Mouse (Mus musculus) heart, adult 18-20 months (tissue): ENCODE results near the gene Rwdd1. TPM values are rescaled to one million over a fixed set of nuclear protein-coding genes. Genes with fewer than 3 reads are reported as not detected.

Source experiments
- total RNA-seq, 2 experiments: library from RNA; stranded (reverse); gene quantifications; 2 replicates each; pipeline ENCODE4 v1.2.3; 2021

Rwdd1 gene
- total RNA-seq, 2 experiments from 2014 or later: 121 to 123 TPM

Other genes starting within 250 kb of the Rwdd1 start
- not detected for gene Sult3a2, start 232.9 kb downstream of the Rwdd1 start, total RNA-seq
- gene Sult3a1, start 161.9 kb downstream of the Rwdd1 start, total RNA-seq: not detected
- gene Rsph4a, start 114.5 kb downstream of the Rwdd1 start, total RNA-seq: under 1 TPM in 1 of 2 experiments, not detected in 1; 0.44 TPM
- gene Zup1, start 68.4 kb downstream of the Rwdd1 start, total RNA-seq: 1 to 10 TPM; 8.3 to 10.0 TPM
- gene Trappc3l, start 18.0 kb upstream of the Rwdd1 start, total RNA-seq: not detected
- not detected for gene Calhm4, start 24.7 kb upstream of the Rwdd1 start, total RNA-seq
- gene Calhm5, start 76.9 kb upstream of the Rwdd1 start, total RNA-seq: under 1 TPM; 0.87 to 0.93 TPM
- under 1 TPM; 0.40 to 0.69 TPM for gene Calhm6, start 108.4 kb upstream of the Rwdd1 start, total RNA-seq
- gene Dse, start 188.1 kb upstream of the Rwdd1 start, total RNA-seq: 1 to 10 TPM; 4.0 to 4.4 TPM